Mouse (Mus musculus): ENCODE data around the gene Lipk.

Lipk gene

DNA sequence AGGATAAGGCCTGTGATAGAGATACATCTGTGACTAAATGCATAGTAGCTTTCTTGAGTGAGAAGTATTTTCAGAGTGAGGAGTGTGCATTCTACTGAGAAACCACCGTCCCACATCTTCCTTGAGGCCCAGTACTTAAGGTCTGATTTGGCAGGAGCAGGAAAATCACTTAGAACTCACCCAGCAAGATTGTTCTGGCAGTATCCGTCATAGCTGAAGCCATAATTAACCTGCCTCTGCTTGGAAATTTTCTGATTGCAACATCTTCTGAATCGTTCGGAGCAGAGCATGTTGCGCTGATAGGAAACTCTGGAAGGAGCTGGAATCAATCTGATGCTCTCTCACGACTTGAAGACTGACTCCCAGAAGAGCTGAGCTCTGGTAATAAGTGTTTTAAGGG lies at the start of gene Lipk:
Gene Lipk, plus strand, starts transcription at position 289 of the 400 bp plus-strand sequence.
- DNase-seq = no peak

- DNase-seq = no peak
Observed at GRCm38 (mm10) chr19:33960887-33961286, 47.2 kb upstream of the Lipk start, which contains the start of gene Lipf. TSS of gene Lipf (plus strand) at chr19:33961187.

DNA sequence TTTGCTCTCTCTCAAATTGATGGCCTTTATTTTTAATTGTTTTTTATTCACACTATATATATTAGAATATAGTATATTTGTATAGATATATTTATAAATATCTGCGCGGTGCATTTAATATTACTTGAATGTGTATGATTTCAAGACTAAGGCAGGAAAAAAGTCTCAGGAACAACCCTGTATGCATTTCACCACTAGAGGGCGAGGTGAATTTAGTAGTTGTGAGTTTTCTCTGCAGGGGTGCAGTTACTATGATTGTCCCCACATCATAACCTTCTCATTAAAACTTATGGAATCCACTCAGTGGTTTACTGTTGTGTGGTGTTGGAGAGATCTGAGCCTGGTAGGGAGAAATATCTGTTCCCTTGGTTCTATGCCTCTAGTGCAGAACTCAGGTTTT lies 29.1 kb upstream of the Lipk start:
- peak in 1 of 2 experiments; percentile 27 for DNase-seq

- DNase-seq = no peak
Observed at GRCm38 (mm10) chr19:33983043-33983442, 25.0 kb upstream of the Lipk start.

DNA sequence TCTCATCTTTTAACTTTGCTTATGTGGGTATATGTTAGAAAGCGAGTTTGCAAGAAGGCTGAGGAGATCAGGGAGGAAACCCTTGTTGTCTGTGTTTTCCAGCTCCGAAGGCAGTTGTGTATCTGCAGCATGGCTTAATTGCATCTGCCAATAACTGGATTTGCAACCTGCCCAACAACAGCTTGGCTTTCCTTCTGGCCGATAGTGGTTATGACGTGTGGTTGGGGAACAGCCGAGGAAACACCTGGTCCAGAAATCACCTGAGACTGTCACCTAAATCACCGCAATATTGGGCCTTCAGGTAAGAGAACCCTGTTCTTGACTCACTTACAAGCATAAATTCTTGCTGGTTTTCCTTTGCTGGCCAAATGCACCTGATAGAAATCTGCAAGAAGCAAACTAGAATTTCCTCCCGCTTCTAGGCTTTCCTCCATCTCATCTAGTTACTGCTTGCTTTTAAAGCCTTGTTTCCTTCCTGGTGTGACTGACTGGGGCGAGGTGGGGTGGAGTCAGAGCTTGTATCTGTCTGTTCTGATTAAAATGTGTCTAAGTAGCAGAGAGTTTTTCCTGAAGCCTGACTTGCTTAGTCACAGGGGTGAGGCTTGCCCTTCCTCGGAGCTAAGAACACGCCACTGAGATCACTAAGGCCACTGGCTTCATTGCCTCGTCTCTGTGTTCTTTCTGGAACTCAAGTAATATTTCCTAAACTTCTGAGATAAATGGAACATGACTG lies 13.5 kb downstream of the Lipk start:
- DNase-seq = no peak

- DNase-seq = no peak
Observed at GRCm38 (mm10) chr19:34022759-34023158, 14.7 kb downstream of the Lipk start.

- no peak for DNase-seq
Observed at GRCm38 (mm10) chr19:34039731-34040130, 31.6 kb downstream of the Lipk start.

GRCm38 (mm10) chr19:34043008-34043407 lies 34.9 kb downstream of the Lipk start:
- DNase-seq = no peak

GRCm38 (mm10) chr19:34049371-34050039 lies 41.4 kb downstream of the Lipk start:
- DNase-seq = peak; percentile 14 to 41

- DNase-seq = peak in 1 of 2 experiments; percentile 12
Observed at GRCm38 (mm10) chr19:34051502-34051901, 43.4 kb downstream of the Lipk start.

DNA sequence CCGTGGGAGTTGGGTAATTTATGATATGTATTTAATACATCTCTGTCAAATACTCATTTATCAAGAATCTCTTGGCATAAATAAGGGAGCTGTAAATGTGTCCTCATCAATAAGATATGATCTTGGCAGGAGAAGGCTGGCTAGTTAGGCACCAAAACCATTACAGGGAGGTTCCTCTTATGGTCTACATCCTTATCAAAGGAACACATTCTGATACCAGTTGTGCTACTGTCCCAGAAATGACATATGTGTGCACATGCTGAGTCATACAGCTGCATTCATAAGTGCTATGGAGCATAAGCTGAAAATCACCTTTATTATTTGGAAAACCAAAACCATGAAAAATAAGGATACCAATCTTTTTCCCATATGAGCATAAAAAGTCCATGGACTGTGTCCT lies 55.5 kb downstream of the Lipk start:
- no peak for DNase-seq

GRCm38 (mm10) chr19:34064059-34064458 lies 56.0 kb downstream of the Lipk start:
- DNase-seq = no peak

DNA sequence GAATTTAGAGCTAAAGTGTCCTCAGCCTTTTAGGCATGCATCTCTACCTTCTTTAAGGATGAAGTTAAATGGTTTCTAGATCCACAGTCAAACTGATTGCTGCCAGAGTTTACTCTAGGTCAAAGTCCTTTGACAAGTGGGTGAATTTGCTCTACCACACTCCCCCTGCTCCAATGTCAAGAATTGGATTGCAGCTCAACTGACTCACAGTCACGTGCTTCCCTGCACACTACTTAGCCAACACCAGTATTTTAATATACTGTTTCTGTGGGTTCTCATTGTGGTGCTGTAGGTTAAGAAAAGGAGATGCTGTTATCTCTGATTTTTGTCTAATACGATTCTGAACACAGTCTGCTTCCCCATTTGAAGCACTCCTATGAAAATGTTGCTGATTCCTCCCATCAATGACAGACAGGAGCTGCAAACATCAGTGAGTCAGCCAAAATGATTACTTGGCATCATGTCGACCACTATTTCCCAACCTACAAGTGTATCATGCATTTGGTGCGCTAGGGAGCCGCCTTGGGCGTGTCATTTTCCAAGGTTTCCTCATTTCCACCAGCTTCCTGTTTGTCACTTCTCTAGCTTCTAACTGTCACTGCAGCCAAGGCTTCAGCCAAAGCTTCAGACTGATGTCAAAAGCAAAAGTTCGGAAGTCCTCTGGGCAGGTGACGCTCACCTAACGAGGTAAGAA lies 58.8 kb downstream of the Lipk start, which contains the start of gene Lipn:
Gene Lipn, plus strand, starts transcription at position 580 of the 694 bp plus-strand sequence.
- no peak for DNase-seq

GRCm38 (mm10) chr19:34074239-34074638 lies 66.1 kb downstream of the Lipk start:
- no peak for DNase-seq

GRCm38 (mm10) chr19:34078130-34078529 lies 70.0 kb downstream of the Lipk start:
- DNase-seq = no peak

DNA sequence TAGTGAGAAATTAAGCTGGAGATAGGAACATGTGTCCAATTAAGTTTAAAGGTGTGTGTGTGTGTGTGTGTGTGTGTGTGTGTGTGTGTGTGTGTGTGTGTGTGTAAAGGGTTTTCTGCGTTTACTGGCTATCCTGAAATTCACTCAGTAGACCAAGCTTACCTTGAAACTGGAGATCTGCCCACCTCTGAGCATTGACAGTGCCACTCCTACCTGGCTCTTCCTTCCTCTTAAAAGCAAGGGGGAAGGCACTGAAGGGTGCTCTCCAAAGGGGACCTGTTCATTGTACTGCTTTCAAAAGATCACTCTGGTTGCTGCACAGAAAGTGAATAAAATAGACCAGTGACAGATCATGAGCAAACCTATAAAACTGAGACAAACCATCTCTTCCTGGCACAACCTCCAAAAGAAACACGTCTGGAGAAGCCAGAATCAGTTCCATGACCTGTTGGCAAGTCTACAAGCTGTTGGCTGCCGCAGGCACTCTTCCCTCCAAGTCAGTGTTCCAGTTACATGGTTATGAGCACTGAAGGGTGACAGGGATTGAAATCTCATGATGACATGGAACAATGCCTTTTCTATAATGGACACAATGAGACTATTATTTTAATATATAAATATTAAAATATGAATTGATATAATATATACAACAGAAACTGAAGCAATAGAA lies 81.1 kb downstream of the Lipk start:
- peak; percentile 29 to 42 for DNase-seq

DNA sequence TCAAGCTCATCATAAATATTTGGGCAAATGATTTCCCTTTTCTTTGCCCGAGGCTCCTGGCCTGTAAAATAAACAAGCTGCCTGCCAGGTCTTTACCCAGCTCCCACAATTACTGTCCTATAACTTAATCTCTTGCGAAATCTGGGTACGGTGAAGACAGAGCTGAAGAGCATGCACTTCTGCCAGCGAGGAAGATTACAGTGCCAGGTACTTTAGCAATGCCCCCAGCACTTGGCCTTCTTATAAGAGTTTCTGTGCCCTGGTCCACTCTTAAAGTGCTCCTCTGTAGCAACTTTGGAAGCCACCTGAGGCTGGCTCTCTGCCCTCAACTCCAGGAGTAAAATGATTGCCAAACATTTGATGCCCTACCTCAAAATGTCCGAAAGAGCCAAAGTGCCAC lies 87.3 kb downstream of the Lipk start:
- no peak for DNase-seq

DNA sequence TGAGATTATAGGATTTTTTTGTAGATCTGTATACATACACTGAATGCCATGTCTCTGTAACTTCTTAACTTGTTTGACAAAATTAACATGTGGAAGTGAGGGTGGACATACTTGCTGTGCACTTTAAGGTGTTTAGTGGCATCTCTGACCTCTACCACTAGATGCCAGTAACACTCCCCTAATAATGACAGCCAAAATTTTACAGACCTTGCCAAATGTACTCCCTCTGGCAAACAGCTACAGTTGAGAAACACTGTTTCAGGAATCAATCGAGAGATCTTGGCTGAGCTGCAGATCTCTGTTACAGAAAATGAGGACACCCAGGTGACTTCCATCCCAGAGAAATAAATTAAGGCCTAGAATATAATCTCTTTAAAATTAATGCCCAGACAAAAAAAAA lies 88.1 kb downstream of the Lipk start:
- no peak for DNase-seq
